Mouse (Mus musculus) midbrain, embryonic 14.5 days (tissue): ENCODE measurements around the gene D630036H23Rik. TPM values are rescaled to one million over a fixed set of nuclear protein-coding genes. Genes with fewer than 3 reads are reported as not detected.
"Not testable (repeated sequence)": the region's sequence is repeated elsewhere in the genome, so short reads cannot be mapped to it uniquely, and the experiment has no call there.

Experiments used
- ATAC-seq: fragments of 200-750 bp; cut with Nextera tagmentation; 2 replicates; pipeline ENCODE4 v1.8.0; 2017; ENCODE audit warnings: moderate number of reproducible peaks, moderate library complexity; ENCODE audit not compliant: low FRiP score, low TSS enrichment
- DNase-seq: peaks from one replicate; pipeline ENCODE4 v3.0.0-alpha.2; 2015
- H3K27ac ChIP-seq: fragments of 300-500 bp; sonication (generic); replicated peaks from 2 replicates; pipeline ENCODE4 v1.5.1; 2014; ENCODE audit warnings: mild to moderate bottlenecking, low read depth, low read length, moderate library complexity
- H3K27me3 ChIP-seq: fragments of 300-500 bp; sonication (generic); 2 replicates; pipeline ENCODE4 v1.6.1; 2014; ENCODE audit warnings: low read length, control low read depth, mixed read lengths; ENCODE audit not compliant: control insufficient read depth, insufficient read depth
- H3K36me3 ChIP-seq: fragments of 300-500 bp; sonication (generic); 2 replicates; pipeline ENCODE4 v1.6.1; 2014; ENCODE audit warnings: low read length, control low read depth; ENCODE audit not compliant: control insufficient read depth, insufficient read depth
- H3K4me1 ChIP-seq: fragments of 300-500 bp; sonication (generic); 2 replicates; pipeline ENCODE4 v1.6.1; 2014; ENCODE audit warnings: mild to moderate bottlenecking, antibody characterized with exemption, low read length, control low read depth; ENCODE audit not compliant: control insufficient read depth, insufficient read depth
- H3K4me2 ChIP-seq: fragments of 300-500 bp; sonication (generic); 2 replicates; pipeline ENCODE4 v1.6.1; 2014; ENCODE audit warnings: mild to moderate bottlenecking, low read length, moderate library complexity
- H3K4me3 ChIP-seq: fragments of 300-500 bp; sonication (generic); replicated peaks from 2 replicates; pipeline ENCODE4 v1.5.1; 2014; ENCODE audit warnings: low read depth, low read length
- H3K9ac ChIP-seq: fragments of 300-500 bp; sonication (generic); replicated peaks from 2 replicates; pipeline ENCODE4 v1.6.1; 2014; ENCODE audit warnings: mild to moderate bottlenecking, low read length, moderate library complexity
- H3K9me3 ChIP-seq: fragments of 300-500 bp; sonication (generic); 2 replicates; pipeline ENCODE4 v1.6.1; 2016; ENCODE audit warnings: low read length, control low read depth, mixed read lengths; ENCODE audit not compliant: control insufficient read depth
- WGBS: fragments of 180-500 bp; shearing (Covaris S2); extraction: QIAGEN DNeasy Blood & Tissue Kit; methylation state at CpG from one replicate; pipeline ENCODE4 v1.1.7; 2014; 5-methylcytosine and 5-hydroxymethylcytosine counted together
- polyA plus RNA-seq: library from polyadenylated mRNA; unstranded; fragments of >200 nt; fragmentation: Nextera tagmentation; extraction: Ambion mirVana; gene quantifications from 2 replicates; pipeline ENCODE4 v1.2.1, GENCODE M21; 2014

The D630036H23Rik gene
- polyA plus RNA-seq, 1 experiment from 2014 or later = 2.6 TPM

DNA sequence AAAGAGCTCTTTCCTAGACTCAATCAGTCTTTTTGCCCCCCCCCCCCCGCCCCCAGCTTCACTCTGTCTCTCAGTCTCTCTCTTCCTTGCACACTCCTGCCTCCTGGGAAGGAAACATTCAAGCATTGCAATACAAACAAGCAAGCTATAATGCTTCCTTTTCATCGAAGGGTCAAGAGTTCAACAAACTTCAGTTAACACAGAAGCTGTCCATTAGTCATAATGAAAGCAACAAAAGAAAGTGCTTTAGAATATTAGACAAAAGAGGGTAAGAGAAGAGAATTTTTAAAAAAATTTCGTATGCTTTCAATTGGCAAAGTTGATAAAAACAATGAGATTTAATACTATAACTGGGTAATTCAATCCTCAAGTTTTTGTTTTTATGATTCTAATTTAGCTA, 1.7 kb downstream of the D630036H23Rik start:
- Histone ChIP-seq H3K27ac (no peak overlapping the region), H3K4me1 (peaks cover 5% of the 10 kb centered on the region; the same call in 1 of the 2 replicates), H3K9me3 (no peaks in the 10 kb centered on the region), H3K36me3 (no peaks in the 10 kb centered on the region), H3K4me2 (no peak overlapping the region), H3K4me3 (no peak overlapping the region), H3K27me3 (no peaks in the 10 kb centered on the region), H3K9ac (no peak overlapping the region)
- no peak for ATAC-seq
- WGBS = 43% methylated on average over 3 of the region's 3 CpGs
- no peak for DNase-seq

DNA sequence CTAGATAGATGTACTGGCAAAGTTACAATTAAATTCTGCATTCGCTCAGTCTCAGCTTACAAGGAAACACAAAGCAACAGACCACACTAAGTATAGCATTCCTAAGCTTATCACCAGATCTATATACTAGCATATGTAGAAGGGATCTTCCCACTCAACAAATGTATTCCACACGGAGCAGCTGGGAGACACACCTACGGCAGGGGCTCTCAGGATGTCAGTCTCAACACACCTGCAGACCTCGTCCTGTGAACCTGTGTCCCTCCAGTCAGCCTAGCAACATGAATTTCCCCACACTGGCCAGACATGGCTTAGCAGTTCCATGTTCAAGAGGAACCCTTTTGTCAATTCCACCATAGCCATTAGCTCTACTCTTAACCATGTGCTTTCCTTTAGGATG, 5.6 kb downstream of the D630036H23Rik start:
- H3K9ac ChIP-seq, H3K36me3 ChIP-seq, H3K4me1 ChIP-seq, H3K4me2 ChIP-seq, H3K27ac ChIP-seq, ATAC-seq, H3K9me3 ChIP-seq, H3K27me3 ChIP-seq, H3K4me3 ChIP-seq, DNase-seq: not testable (repeated sequence)
- 93% methylated on average over 3 of the region's 4 CpGs for WGBS

DNA sequence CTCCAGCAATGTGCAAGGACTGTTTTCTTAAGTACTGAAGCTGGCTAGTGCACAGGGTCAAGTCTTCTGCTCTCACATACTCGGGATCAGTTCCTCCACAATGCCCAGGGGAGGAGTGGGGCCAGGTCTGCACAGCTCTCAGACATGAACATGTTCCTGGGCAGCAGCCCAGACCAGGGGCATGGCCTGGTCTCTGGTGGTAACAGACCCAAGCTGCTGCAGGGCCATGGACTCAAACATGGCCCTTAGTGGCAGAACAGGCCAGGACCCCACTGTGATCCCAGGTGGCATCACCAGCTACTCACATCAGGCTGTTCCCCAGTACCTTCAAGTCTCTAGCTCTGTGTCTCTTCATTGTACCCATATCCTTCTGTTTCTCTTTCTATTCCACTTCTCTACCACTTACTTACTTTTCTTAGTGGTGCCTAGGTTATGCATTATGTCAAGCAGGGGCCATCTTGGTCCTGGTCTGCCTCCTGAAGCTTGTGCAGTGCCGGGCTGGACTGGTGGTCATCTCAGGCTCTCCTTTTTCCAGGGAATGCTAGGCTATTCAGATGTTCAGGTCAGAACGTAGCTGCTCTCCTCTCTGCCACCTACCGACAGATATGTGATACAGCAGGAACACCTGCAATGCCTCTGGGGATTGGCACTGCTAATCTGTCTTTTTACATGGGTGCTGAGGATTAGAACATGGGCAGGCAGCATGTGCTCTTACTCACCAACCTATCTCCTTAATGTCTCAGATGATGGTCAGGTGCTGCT, 8.6 kb downstream of the D630036H23Rik start:
- Histone ChIP-seq H3K27ac (no peak overlapping the region), H3K4me3 (no peak overlapping the region), H3K27me3 (no peaks in the 10 kb centered on the region), H3K4me1 (no peaks in the 10 kb centered on the region), H3K4me2 (no peak overlapping the region), H3K9me3 (no peaks in the 10 kb centered on the region), H3K9ac (no peak overlapping the region), H3K36me3 (no peaks in the 10 kb centered on the region)
- 66% methylated on average over 4 of the region's 4 CpGs for WGBS
- peak; percentile 34; the same call in 1 of the 2 replicates for ATAC-seq
- no peak for DNase-seq

DNA sequence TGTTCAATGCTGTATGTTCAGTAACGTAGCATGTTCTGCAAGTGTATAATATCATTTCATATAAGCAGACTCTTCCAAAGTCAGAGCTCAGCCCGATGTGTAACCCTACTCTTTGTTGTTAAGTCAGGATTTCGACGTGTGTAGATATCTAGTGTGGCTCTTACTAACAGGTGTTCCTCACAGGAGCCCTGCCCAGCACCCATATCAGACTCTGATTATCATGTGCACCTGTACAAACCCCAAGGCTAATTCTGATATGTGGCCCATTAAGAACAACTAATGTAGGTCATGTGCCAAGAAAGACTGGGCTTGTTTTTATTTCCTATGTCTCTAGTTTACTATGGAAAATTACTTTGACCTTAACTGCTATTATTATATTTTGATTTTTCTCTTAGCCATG, 18.0 kb downstream of the D630036H23Rik start:
- Histone ChIP-seq H3K4me1 (no peaks in the 10 kb centered on the region), H3K36me3 (no peaks in the 10 kb centered on the region), H3K27ac (no peak overlapping the region), H3K27me3 (no peaks in the 10 kb centered on the region), H3K4me2 (no peak overlapping the region), H3K9ac (no peak overlapping the region), H3K4me3 (no peak overlapping the region), H3K9me3 (no peaks in the 10 kb centered on the region)
- WGBS = 96% methylated on average over 4 of the region's 4 CpGs
- ATAC-seq = no peak
- DNase-seq = no peak

DNA sequence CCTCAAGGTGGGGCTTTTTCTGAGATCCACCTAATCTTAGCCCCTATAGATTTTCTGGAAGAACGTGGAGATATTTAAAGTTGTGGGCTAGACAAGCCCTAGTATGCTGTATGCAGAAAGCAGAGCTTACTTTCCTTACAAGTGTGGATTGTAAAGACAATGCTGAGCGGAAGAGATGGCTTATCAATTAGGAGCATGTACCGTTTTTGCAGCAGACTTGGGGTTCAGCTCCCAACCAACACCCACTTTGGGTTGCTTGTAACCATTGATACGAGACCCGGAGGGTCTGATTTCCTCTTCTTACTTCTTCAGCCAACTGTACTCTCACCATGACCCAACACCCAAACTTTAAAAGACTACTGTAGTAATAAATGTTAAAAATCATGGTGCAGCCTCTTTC, 21.3 kb downstream of the D630036H23Rik start:
- no peaks in the 10 kb centered on the region for H3K4me1 ChIP-seq
- ATAC-seq = no peak
- 96% methylated on average over 5 of the region's 5 CpGs for WGBS
- H3K4me3 ChIP-seq = no peak overlapping the region
- H3K27me3 ChIP-seq = no peaks in the 10 kb centered on the region
- no peak overlapping the region for H3K9ac ChIP-seq
- H3K4me2 ChIP-seq = no peak overlapping the region
- no peaks in the 10 kb centered on the region for H3K9me3 ChIP-seq
- H3K27ac ChIP-seq = no peak overlapping the region
- DNase-seq = no peak
- H3K36me3 ChIP-seq = no peaks in the 10 kb centered on the region

DNA sequence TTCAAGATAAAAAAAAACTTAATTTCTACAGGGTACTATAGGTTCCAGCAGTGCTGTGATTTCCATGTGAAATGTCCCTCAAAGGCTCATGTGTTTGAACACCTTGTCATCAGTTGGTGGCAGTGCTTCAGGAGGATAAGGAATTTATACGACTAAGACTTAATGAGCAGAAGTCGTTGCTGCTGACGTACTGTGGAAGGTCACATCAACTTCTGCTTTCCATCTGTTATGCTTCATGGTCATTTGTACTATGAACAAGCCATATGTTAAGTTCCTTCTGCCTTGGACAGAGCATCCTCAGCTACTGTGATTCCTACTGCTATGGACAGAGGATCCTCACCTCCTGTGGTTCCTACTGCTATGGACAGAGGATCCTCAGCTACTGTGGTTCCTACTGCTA, 21.9 kb downstream of the D630036H23Rik start:
- Histone ChIP-seq H3K36me3 (no peaks in the 10 kb centered on the region), H3K9me3 (no peaks in the 10 kb centered on the region), H3K27ac (no peak overlapping the region), H3K9ac (no peak overlapping the region), H3K4me2 (no peak overlapping the region), H3K27me3 (no peaks in the 10 kb centered on the region), H3K4me3 (no peak overlapping the region), H3K4me1 (no peaks in the 10 kb centered on the region)
- no peak for DNase-seq
- ATAC-seq = no peak
- WGBS = 90% methylated on average over 3 of the region's 3 CpGs

DNA sequence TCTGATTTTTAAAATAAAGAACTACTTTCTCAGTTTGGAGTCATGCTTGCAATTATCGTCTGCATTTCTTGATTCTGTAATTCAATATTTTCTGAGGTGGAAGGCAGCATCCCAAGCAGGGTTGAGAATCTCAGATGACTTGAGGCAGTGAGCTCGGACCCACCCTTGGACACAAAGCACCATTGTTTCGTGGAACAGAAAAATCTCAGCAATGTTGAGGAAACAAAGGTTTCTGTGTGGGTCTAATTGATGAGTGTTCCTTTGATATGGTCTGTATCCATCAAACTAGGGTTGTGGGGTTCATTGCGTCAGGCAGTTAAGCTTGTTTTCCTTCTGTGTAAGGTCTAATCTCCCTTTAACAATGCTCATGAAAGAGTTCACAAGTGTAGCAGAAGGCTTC, 37.9 kb downstream of the D630036H23Rik start:
- Histone ChIP-seq H3K27ac (no peak overlapping the region), H3K9ac (no peak overlapping the region), H3K9me3 (no peaks in the 10 kb centered on the region), H3K4me3 (no peak overlapping the region), H3K27me3 (no peaks in the 10 kb centered on the region), H3K36me3 (no peaks in the 10 kb centered on the region), H3K4me2 (no peak overlapping the region), H3K4me1 (no peaks in the 10 kb centered on the region)
- 75% methylated on average over 4 of the region's 4 CpGs for WGBS
- DNase-seq (no peak), ATAC-seq (no peak)

DNA sequence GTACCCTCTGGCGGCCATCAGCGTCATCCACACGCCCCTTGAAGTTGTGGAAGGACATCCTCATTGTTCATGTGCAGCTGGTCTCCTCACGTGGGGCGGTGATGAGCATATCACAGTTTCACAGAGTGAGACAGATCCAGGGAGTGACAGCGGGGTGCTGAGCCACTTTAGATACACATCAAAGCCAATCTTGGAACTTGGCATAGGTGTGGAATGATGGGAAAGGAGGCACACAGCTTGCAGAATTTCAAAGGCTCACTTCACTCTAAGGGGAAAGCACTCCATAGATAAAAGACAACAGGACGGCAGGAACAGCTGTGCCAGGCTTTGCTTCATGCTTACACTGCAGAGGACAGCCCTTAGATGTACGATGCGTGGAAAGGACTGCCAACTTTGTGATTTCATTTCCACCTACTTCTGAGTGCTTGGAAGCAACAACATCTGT, 48.1 kb downstream of the D630036H23Rik start:
- no peaks in the 10 kb centered on the region for H3K27me3 ChIP-seq
- ATAC-seq (peak; percentile 53; the same call in 1 of the 2 replicates), DNase-seq (peak; percentile 13)
- no peaks in the 10 kb centered on the region for H3K9me3 ChIP-seq
- 76% methylated on average over 9 of the region's 9 CpGs for WGBS
- H3K36me3 ChIP-seq = no peaks in the 10 kb centered on the region
- H3K4me1 ChIP-seq = no peaks in the 10 kb centered on the region
- no peak overlapping the region for H3K4me2 ChIP-seq
- no peak overlapping the region for H3K27ac ChIP-seq
- H3K4me3 ChIP-seq = no peak overlapping the region
- H3K9ac ChIP-seq = no peak overlapping the region

DNA sequence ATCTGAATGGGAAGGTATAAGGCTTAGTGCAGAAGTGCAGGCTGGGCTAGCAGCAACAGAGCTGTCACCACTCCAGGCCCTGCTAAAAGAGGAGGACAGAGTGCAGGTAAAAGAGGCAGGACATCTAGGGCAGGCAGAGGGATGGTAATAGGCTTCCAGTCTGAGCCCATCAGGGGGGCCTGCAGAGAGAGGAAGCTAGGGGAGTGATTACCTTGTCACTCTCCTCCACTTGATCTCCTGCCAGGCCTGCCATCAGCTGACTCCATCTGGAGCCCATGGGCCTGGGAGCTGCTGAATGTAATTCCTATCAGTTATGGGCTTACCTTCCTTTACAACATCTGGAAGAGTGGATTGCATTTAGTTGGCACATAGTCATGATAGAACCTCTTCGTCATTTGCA, 49.3 kb downstream of the D630036H23Rik start:
- ATAC-seq (no peak), DNase-seq (no peak)
- 94% methylated on average over 1 of the region's 1 CpGs for WGBS
- H3K36me3 ChIP-seq = no peaks in the 10 kb centered on the region
- no peaks in the 10 kb centered on the region for H3K4me1 ChIP-seq
- H3K27me3 ChIP-seq = no peaks in the 10 kb centered on the region
- H3K27ac ChIP-seq = no peak overlapping the region
- no peak overlapping the region for H3K4me3 ChIP-seq
- no peak overlapping the region for H3K9ac ChIP-seq
- H3K9me3 ChIP-seq = no peaks in the 10 kb centered on the region
- H3K4me2 ChIP-seq = no peak overlapping the region
